Mouse (Mus musculus) liver, adult 2 months (tissue): Measurements from ENCODE around the gene Sall1. TPM values are rescaled to one million over a fixed set of nuclear protein-coding genes. Genes with fewer than 3 reads are reported as not detected.

Experiments
- DNase-seq: peaks from one replicate; pipeline ENCODE4 v3.0.0-alpha.2; 2011; ENCODE audit warnings: low read depth, low spot score; ENCODE audit errors: extremely low read depth
- H3K27ac ChIP-seq: fragments of 200-500 bp; replicated peaks from 2 replicates; pipeline ENCODE4 v1.5.1; 2012; ENCODE audit warnings: low read depth, mild to moderate bottlenecking, control low read depth, inconsistent platforms, low read length; ENCODE audit not compliant: insufficient read depth
- H3K27me3 ChIP-seq: fragments of 200-500 bp; 2 replicates; pipeline ENCODE4 v1.6.1; 2012; ENCODE audit warnings: mild to moderate bottlenecking, moderate library complexity, low read length, inconsistent platforms; ENCODE audit not compliant: control insufficient read depth, insufficient read depth
- H3K36me3 ChIP-seq: fragments of 200-500 bp; 2 replicates; pipeline ENCODE4 v1.6.1; 2012; ENCODE audit warnings: low read length, inconsistent platforms; ENCODE audit not compliant: control insufficient read depth, insufficient read depth
- H3K4me1 ChIP-seq: fragments of 200-500 bp; 2 replicates; pipeline ENCODE4 v1.6.1; 2011; ENCODE audit warnings: low read length; ENCODE audit not compliant: control insufficient read depth, insufficient read depth
- H3K4me3 ChIP-seq: fragments of 200-500 bp; 2 replicates; pipeline ENCODE4 v1.5.1; 2011; ENCODE audit warnings: low read depth, mild to moderate bottlenecking, control low read depth, low read length, moderate library complexity; ENCODE audit not compliant: insufficient read depth
- H3K79me2 ChIP-seq: fragments of 200-500 bp; 2 replicates; pipeline ENCODE4 v1.6.1; 2012; ENCODE audit warnings: inconsistent platforms, mild to moderate bottlenecking, low read length, moderate library complexity; ENCODE audit not compliant: control insufficient read depth, insufficient read depth
- H3K9ac ChIP-seq: fragments of 200-500 bp; 2 replicates; pipeline ENCODE4 v1.6.1; 2012; ENCODE audit warnings: low read depth, mild to moderate bottlenecking, control low read depth, inconsistent platforms, low read length
- CTCF ChIP-seq: fragments of 200-500 bp; IDR thresholded peaks from 2 replicates; pipeline ENCODE4 v1.5.1; 2011; ENCODE audit warnings: low read depth, low read length, control low read depth
- POLR2A ChIP-seq: fragments of 200-500 bp; IDR thresholded peaks from 2 replicates; pipeline ENCODE4 v1.6.1; 2011; ENCODE audit warnings: low read length, control low read depth; ENCODE audit not compliant: insufficient read depth; ENCODE audit errors: extremely low read depth
- WGBS: fragments of 180-500 bp; shearing (Covaris S2); methylation state at CpG from one replicate; pipeline ENCODE4 v1.1.7; 2018; 5-methylcytosine and 5-hydroxymethylcytosine counted together
- polyA plus RNA-seq: library from polyadenylated mRNA; depleted of rRNA; stranded (reverse); fragments of >200 nt; gene quantifications from 2 replicates; pipeline ENCODE4 v1.2.3, GENCODE M21; 2012
- total RNA-seq: library from RNA; depleted of rRNA; stranded (reverse); fragments of >200 nt; gene quantifications from 2 replicates; pipeline ENCODE4 v1.2.3, GENCODE M21; 2014

The Sall1 gene
- total and polyA plus RNA-seq, 2 experiments = 6.2 to 19.4 TPM

DNA sequence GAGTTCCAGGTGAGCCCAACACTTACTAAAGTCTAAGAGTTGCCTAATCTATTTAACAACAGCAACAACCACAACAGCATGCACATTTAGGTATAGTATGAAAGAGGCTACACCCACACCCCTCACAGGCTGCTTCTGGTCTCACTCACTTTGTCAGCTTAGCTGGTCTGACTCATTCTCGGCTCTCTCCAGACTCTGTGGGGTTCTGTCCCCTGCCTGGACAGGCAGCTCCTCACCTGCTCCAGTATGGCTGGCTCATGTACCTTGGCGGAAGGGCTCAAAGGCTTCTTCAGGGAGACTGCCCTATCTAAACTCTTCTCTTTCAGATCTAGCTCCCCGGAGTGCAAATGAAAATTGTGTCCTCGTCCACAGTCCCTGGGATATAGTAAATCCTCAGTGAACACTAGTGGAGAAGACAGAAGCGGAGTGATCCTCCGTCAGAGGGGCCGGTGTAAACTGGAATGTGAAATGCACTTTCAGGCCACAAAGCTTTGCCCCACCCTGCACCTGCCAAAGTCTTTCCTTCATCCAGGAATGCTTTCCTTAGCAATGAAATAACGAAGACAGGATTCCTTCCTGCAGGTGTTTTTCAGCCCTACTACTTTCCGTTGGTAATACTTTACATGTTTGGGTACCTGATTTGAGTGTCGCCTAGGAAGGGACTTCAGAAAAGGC is 19.5 kb upstream of the Sall1 start:
- DNase-seq = no peak
- no peaks in the 10 kb centered on the region for H3K27me3 ChIP-seq
- no peak overlapping the region for H3K27ac ChIP-seq
- no peak overlapping the region for H3K4me3 ChIP-seq
- no peaks in the 10 kb centered on the region for H3K4me1 ChIP-seq
- H3K79me2 ChIP-seq = no peaks in the 10 kb centered on the region
- TF ChIP-seq POLR2A (no peak), CTCF (no peak)
- H3K36me3 ChIP-seq = no peaks in the 10 kb centered on the region
- WGBS = 92% methylated on average over 10 of the region's 10 CpGs
- no peak overlapping the region for H3K9ac ChIP-seq

GRCm38 (mm10) chr8:89060717-89061116 is 16.8 kb upstream of the Sall1 start:
- Histone ChIP-seq H3K27ac (no peak overlapping the region), H3K4me1 (no peaks in the 10 kb centered on the region), H3K36me3 (no peaks in the 10 kb centered on the region), H3K79me2 (no peaks in the 10 kb centered on the region), H3K27me3 (no peaks in the 10 kb centered on the region), H3K9ac (no peak overlapping the region), H3K4me3 (no peak overlapping the region)
- DNase-seq = no peak
- 90% methylated on average over 8 of the region's 8 CpGs for WGBS
- TF ChIP-seq POLR2A = no peak
- TF ChIP-seq CTCF = no peak

DNA sequence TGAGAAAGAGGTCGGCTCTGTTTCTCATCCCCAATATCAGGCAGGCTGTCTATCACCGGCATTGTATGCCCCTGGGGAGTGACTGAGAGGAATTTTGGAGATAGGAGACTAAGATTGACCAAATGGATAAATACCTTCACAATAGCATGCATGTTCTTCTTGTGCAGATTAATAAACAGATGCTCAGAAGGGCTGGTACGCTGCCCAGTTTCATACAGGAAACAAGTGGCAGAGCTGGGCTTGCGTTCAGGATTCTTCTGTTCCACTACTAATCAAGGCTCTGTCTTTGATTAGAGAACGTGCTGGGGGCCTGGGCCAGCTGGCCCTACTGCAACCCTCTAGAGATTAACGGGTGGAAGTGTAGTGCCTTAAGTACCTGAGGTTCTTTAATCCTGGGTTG is 15.5 kb upstream of the Sall1 start:
- TF ChIP-seq CTCF (no peak), POLR2A (no peak)
- no peak overlapping the region for H3K9ac ChIP-seq
- DNase-seq = no peak
- 80% methylated on average over 6 of the region's 6 CpGs for WGBS
- H3K36me3 ChIP-seq = no peaks in the 10 kb centered on the region
- H3K4me1 ChIP-seq = no peaks in the 10 kb centered on the region
- H3K79me2 ChIP-seq = no peaks in the 10 kb centered on the region
- H3K27me3 ChIP-seq = no peaks in the 10 kb centered on the region
- H3K4me3 ChIP-seq = no peak overlapping the region
- no peak overlapping the region for H3K27ac ChIP-seq

DNA sequence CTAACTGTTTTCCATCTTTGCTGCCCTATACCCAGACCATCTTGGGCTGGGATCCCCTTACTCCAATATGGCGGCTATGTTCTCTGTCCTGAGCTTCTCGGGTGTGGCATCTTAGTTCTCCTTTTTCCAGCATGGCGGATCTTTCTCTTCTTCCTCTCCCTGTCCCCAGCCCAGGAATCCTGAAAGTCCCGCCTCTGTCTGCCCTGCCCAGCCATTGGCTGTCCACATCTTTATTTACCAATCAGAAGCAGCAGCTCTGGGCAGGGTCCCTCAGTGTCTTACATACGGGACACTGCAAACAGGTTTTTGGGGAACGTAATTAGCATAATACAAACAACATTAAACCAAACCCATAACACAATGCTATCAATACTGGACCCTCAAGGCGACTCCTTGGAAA is 8.9 kb upstream of the Sall1 start:
- no peak for DNase-seq
- Histone ChIP-seq H3K27me3 (no peaks in the 10 kb centered on the region), H3K4me1 (no peaks in the 10 kb centered on the region), H3K36me3 (no peaks in the 10 kb centered on the region), H3K4me3 (no peak overlapping the region), H3K27ac (no peak overlapping the region), H3K79me2 (no peaks in the 10 kb centered on the region), H3K9ac (no peak overlapping the region)
- WGBS = 92% methylated on average over 7 of the region's 7 CpGs
- TF ChIP-seq CTCF = no peak
- TF ChIP-seq POLR2A = no peak

GRCm38 (mm10) chr8:89046639-89047348 is 2.8 kb upstream of the Sall1 start:
- no peak for TF ChIP-seq CTCF
- no peak for TF ChIP-seq POLR2A
- 58% methylated on average over 26 of the region's 26 CpGs for WGBS
- H3K4me1 ChIP-seq = peaks cover 14% of the 10 kb centered on the region
- H3K79me2 ChIP-seq = peaks cover 2% of the 10 kb centered on the region; the same call in 1 of the 2 replicates
- DNase-seq = no peak
- no peaks in the 10 kb centered on the region for H3K36me3 ChIP-seq
- H3K4me3 ChIP-seq = no peak overlapping the region
- no peaks in the 10 kb centered on the region for H3K27me3 ChIP-seq
- no peak overlapping the region for H3K27ac ChIP-seq
- H3K9ac ChIP-seq = no peak overlapping the region

GRCm38 (mm10) chr8:89046226-89046625 is 2.3 kb upstream of the Sall1 start:
- DNase-seq = peak; percentile 33
- Histone ChIP-seq H3K4me3 (peak overlapping the region; percentile 25; the same call in 1 of the 2 replicates), H3K9ac (peak overlapping the region; percentile 29), H3K36me3 (no peaks in the 10 kb centered on the region), H3K4me1 (peaks cover 14% of the 10 kb centered on the region), H3K27ac (no peak overlapping the region), H3K27me3 (no peaks in the 10 kb centered on the region), H3K79me2 (peaks cover 2% of the 10 kb centered on the region; the same call in 1 of the 2 replicates)
- TF ChIP-seq POLR2A (no peak), CTCF (no peak)
- WGBS = under 1% methylated on average over 15 of the region's 15 CpGs
